Mouse (Mus musculus): ENCODE data around the gene Gm49661. TPM values are rescaled to one million over a fixed set of nuclear protein-coding genes. Genes with fewer than 3 reads are reported as not detected.
A peak's percentile ranks its signal among the peaks of the same experiment; 100 is the strongest.

Gm49661 gene
- total and polyA plus RNA-seq, 3 experiments, result 3.1 TPM; not detected in 2

DNA sequence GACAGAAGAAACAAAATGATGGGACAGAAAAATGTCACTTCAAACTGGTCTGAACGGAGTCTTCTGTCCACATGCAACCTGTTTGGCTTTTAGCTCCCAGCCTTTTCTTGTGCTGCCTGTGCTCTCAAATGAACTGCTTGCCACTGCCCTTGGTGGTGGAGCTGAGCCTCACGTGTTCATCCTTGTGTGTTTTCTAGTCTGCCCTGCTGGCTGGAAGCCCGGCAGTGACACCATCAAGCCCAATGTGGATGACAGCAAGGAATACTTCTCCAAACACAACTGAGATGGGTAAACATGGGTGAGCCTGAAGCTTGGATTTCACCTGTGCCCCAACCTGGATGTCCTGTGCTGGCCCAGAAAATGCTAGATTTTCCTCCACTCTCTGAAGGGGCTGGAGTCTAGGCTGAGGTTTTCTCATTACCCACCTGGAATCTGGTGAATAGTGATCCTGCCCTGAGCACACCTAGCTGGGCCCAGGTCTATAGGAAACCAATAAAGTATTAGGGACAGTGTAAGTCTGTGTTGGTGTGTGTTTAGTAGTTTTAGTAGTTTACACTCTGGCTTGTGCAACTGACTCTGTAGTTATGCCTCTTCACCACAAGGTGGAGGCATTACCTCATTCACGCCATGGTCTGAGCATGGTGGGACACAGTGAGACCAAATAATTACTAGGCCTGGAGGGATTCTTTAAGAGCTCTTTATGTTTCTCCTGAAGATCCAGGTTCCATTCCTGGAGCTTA, 4.7 kb upstream of the Gm49661 start:
- TF ChIP-seq BHLHE40 (IDR thresholded peaks at IDR 0.05; ENCODE audit: low read depth, low read length) (no peak), RAD21 (IDR thresholded peaks at IDR 0.05; ENCODE audit: low read depth, low read length) (peak; percentile 99), SMC3 (IDR thresholded peaks at IDR 0.05; ENCODE audit: low read depth, low read length) (peak; percentile 98), POLR2A (IDR thresholded peaks at IDR 0.05; ENCODE audit: low read depth, low read length) (0 out of 2 replicates have a peak, but pooled peaks have one; percentile 5), ZC3H11A (IDR thresholded peaks at IDR 0.05; ENCODE audit: low read depth, low read length) (peak; percentile 84), MYC (IDR thresholded peaks at IDR 0.05; ENCODE audit: low read depth, low read length) (peak; percentile 76; the same call in 1 of the 2 replicates), SIN3A (IDR thresholded peaks at IDR 0.05; ENCODE audit: low read length) (peak; percentile 80; the same call in 1 of the 2 replicates), MEF2A (IDR thresholded peaks at IDR 0.05; ENCODE audit: borderline replicate concordance, low read depth, low read length) (no peak), MXI1 (IDR thresholded peaks at IDR 0.05; ENCODE audit: low read depth, low read length) (no peak), NELFE (IDR thresholded peaks at IDR 0.05; ENCODE audit: low read depth, low read length) (peak; percentile 15; the same call in 1 of the 2 replicates), CTCF (conservative IDR thresholded peaks at IDR 0.05 in 1 of 2, IDR thresholded peaks at IDR 0.05 in 1 of 2; ENCODE audit: low read depth in 2 of 2, low read length in 2 of 2) (peak; percentile 89 to 98)
- Histone ChIP-seq H3K4me3 (replicated peaks in 1 of 3; ENCODE audit: low read depth in 2 of 3, low read length in 2 of 3, poor library complexity in 1 of 3) (peak overlapping the region in 2 of 3 experiments; percentile 35 to 94), H3K79me2 (replicated peaks; ENCODE audit: control insufficient read depth, extremely low read depth, insufficient read depth, poor library complexity, severe bottlenecking) (peaks cover 26% of the 10 kb centered on the region), H3K27ac (ENCODE audit: insufficient read depth, low read depth) (peak overlapping the region; percentile 30; the same call in 1 of the 2 replicates), H3K9ac (ENCODE audit: insufficient read depth, low read depth) (peak overlapping the region; percentile 88; the same call in 1 of the 2 replicates), H3K36me3 (replicated peaks in 1 of 2; ENCODE audit: control insufficient read depth in 1 of 2, insufficient read depth in 1 of 2, low read length in 1 of 2) (peaks cover 25 to 37% of the 10 kb centered on the region in 2 experiments), H3K9me3 (replicated peaks; ENCODE audit: low read length) (no peaks in the 10 kb centered on the region), H3K4me1 (ENCODE audit: control insufficient read depth in 1 of 2, insufficient read depth in 2 of 2) (peaks cover 6 to 20% of the 10 kb centered on the region in 2 experiments; a peak in 3 of 4 replicates), H3K4me2 (ENCODE audit: insufficient read depth, low read depth, poor library complexity, severe bottlenecking) (peak overlapping the region; percentile 98), H3K27me3 (replicated peaks) (no peaks in the 10 kb centered on the region)
- peak; percentile 76 for DNase-seq (ENCODE audit: extremely low read depth)
- in situ Hi-C loops (cut with MboI; ENCODE audit: low pct_ligation_motif_present, low pct_unique_long_range_greater_than_20kb, low sequenced_read_pairs) (loop anchor here (5.0 kb wide), 1 partner anchor 33 kb away; no protein-coding TSS in a partner anchor), dilution Hi-C loops (cut with MboI; ENCODE audit: extremely low pct_ligation_motif_present, extremely low pct_unique_long_range_greater_than_20kb, low sequenced_read_pairs) (no loop called here)

DNA sequence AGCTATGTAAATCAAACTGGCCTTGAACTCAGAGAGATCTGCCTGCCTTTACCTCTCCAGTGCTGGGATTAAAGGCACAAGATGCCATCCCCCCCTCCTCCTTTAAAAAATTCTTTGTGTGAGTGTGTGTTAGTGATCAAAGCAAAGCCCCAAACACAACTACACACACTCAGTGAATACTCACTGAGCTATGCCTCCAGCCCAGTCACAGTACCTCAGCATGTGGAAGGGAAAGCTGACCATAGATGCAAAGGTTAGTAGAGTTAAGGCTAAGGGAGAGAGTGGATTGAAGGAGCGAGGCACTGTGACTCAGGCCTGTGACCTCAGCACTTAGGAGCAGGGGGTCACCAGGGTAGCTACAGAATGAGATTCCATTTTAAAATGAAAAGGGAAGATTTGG, 3.8 kb upstream of the Gm49661 start:
- TF ChIP-seq JUN (IDR thresholded peaks at IDR 0.05; ENCODE audit: insufficient read depth, low read depth, low read length), result no peak

More for the DNA sequence above, 3.8 kb upstream of the Gm49661 start:
- H3K36me3 ChIP-seq (replicated peaks in 1 of 2; ENCODE audit: control insufficient read depth in 1 of 2, insufficient read depth in 1 of 2, low read length in 1 of 2), result peaks cover 25 to 37% of the 10 kb centered on the region in 2 experiments
- H3K9me3 ChIP-seq (replicated peaks; ENCODE audit: low read length), result no peaks in the 10 kb centered on the region
- H3K79me2 ChIP-seq (replicated peaks; ENCODE audit: control insufficient read depth, extremely low read depth, insufficient read depth, poor library complexity, severe bottlenecking), result peaks cover 22% of the 10 kb centered on the region
- in situ Hi-C loops (cut with MboI; ENCODE audit: low pct_ligation_motif_present, low pct_unique_long_range_greater_than_20kb, low sequenced_read_pairs), result loop anchor here (5.0 kb wide), 1 partner anchor 34 kb away; no protein-coding TSS in a partner anchor
- peaks cover 6 to 23% of the 10 kb centered on the region in 2 experiments; a peak in 3 of 4 replicates for H3K4me1 ChIP-seq (ENCODE audit: control insufficient read depth in 1 of 2, insufficient read depth in 2 of 2)
- no peak overlapping the region for H3K4me2 ChIP-seq (ENCODE audit: insufficient read depth, low read depth, poor library complexity, severe bottlenecking)
- H3K4me3 ChIP-seq (replicated peaks in 1 of 3; ENCODE audit: low read depth in 2 of 3, low read length in 2 of 3, poor library complexity in 1 of 3), result no peak overlapping the region
- DNase-seq (ENCODE audit: extremely low read depth), result no peak
- H3K27me3 ChIP-seq (replicated peaks), result no peaks in the 10 kb centered on the region
- H3K27ac ChIP-seq (ENCODE audit: insufficient read depth, low read depth), result no peak overlapping the region
- dilution Hi-C loops (cut with MboI; ENCODE audit: extremely low pct_ligation_motif_present, extremely low pct_unique_long_range_greater_than_20kb, low sequenced_read_pairs), result no loop called here
- no peak overlapping the region for H3K9ac ChIP-seq (ENCODE audit: insufficient read depth, low read depth)
